Mouse (Mus musculus) embryonic facial prominence, embryonic 14.5 days (tissue): Measurements from ENCODE around the gene 2510039O18Rik. TPM values are rescaled to one million over a fixed set of nuclear protein-coding genes. Genes with fewer than 3 reads are reported as not detected.

Experiments
- ATAC-seq: fragments of 200-750 bp; cut with Nextera tagmentation; 2 replicates; pipeline ENCODE4 v1.8.0; 2017; ENCODE audit warnings: low read depth, moderate number of reproducible peaks, moderate TSS enrichment
- DNase-seq: peaks from one replicate; pipeline ENCODE4 v3.0.0-alpha.2; 2015; ENCODE audit warnings: low spot score
- H3K27ac ChIP-seq: fragments of 300-500 bp; sonication (generic); replicated peaks from 2 replicates; pipeline ENCODE4 v1.5.1; 2014; ENCODE audit warnings: low read depth, mild to moderate bottlenecking, low read length, moderate library complexity
- H3K27me3 ChIP-seq: fragments of 300-500 bp; sonication (generic); replicated peaks from 2 replicates; pipeline ENCODE4 v1.6.1; 2014; ENCODE audit warnings: low read length; ENCODE audit not compliant: control insufficient read depth, insufficient read depth
- H3K36me3 ChIP-seq: fragments of 300-500 bp; sonication (generic); 2 replicates; pipeline ENCODE4 v1.6.1; 2014; ENCODE audit warnings: low read length, mixed read lengths; ENCODE audit not compliant: control insufficient read depth, insufficient read depth
- H3K4me1 ChIP-seq: fragments of 300-500 bp; sonication (generic); 2 replicates; pipeline ENCODE4 v1.6.1; 2014; ENCODE audit warnings: antibody characterized with exemption, low read length; ENCODE audit not compliant: control insufficient read depth, insufficient read depth
- H3K4me2 ChIP-seq: fragments of 300-500 bp; sonication (generic); 2 replicates; pipeline ENCODE4 v1.6.1; 2014; ENCODE audit warnings: low read depth, mild to moderate bottlenecking, low read length, moderate library complexity, mixed read lengths
- H3K4me3 ChIP-seq: fragments of 300-500 bp; sonication (generic); 2 replicates; pipeline ENCODE4 v1.5.1; 2014; ENCODE audit warnings: low read depth, mild to moderate bottlenecking, low read length
- H3K9ac ChIP-seq: fragments of 300-500 bp; sonication (generic); 2 replicates; pipeline ENCODE4 v1.6.1; 2014; ENCODE audit warnings: low read depth, mild to moderate bottlenecking, low read length, moderate library complexity, mixed read lengths
- H3K9me3 ChIP-seq: fragments of 300-500 bp; sonication (generic); 2 replicates; pipeline ENCODE4 v1.6.1; 2016; ENCODE audit warnings: low read length; ENCODE audit not compliant: control insufficient read depth
- WGBS: fragments of 180-500 bp; shearing (Covaris S2); extraction: QIAGEN DNeasy Blood & Tissue Kit; methylation state at CpG from one replicate; pipeline ENCODE4 v1.1.7; 2014; 5-methylcytosine and 5-hydroxymethylcytosine counted together
- polyA plus RNA-seq: library from polyadenylated mRNA; unstranded; fragments of >200 nt; fragmentation: Nextera tagmentation; extraction: Ambion mirVana; gene quantifications from 2 replicates; pipeline ENCODE4 v1.2.1, GENCODE M21; 2014

The 2510039O18Rik gene
- polyA plus RNA-seq, 1 experiment from 2014 or later: 23.0 TPM

- no peak overlapping the region for H3K4me3 ChIP-seq
- H3K9ac ChIP-seq: no peak overlapping the region
- no peaks in the 10 kb centered on the region for H3K27me3 ChIP-seq
- H3K36me3 ChIP-seq: peaks cover 56% of the 10 kb centered on the region
- no peaks in the 10 kb centered on the region for H3K9me3 ChIP-seq
- ATAC-seq (no peak), DNase-seq (no peak)
- H3K27ac ChIP-seq: no peak overlapping the region
- WGBS: 93% methylated on average over 14 of the region's 14 CpGs
- H3K4me2 ChIP-seq: no peak overlapping the region
- peaks cover 20% of the 10 kb centered on the region; the same call in 1 of the 2 replicates for H3K4me1 ChIP-seq
Measured at GRCm38 (mm10) chr4:147930946-147931345, 9.7 kb upstream of the 2510039O18Rik start.

GRCm38 (mm10) chr4:147934134-147934533 is 6.6 kb upstream of the 2510039O18Rik start:
- no peak for DNase-seq
- no peaks in the 10 kb centered on the region for H3K27me3 ChIP-seq
- H3K9ac ChIP-seq: no peak overlapping the region
- H3K4me2 ChIP-seq: no peak overlapping the region
- WGBS: 37% methylated on average over 3 of the region's 3 CpGs
- H3K4me3 ChIP-seq: no peak overlapping the region
- H3K27ac ChIP-seq: 0 out of 2 replicates have a peak overlapping the region, but pooled peaks have one; percentile 6
- no peaks in the 10 kb centered on the region for H3K9me3 ChIP-seq
- peaks cover 25% of the 10 kb centered on the region for H3K36me3 ChIP-seq
- no peak for ATAC-seq
- H3K4me1 ChIP-seq: peaks cover 43% of the 10 kb centered on the region; the same call in 1 of the 2 replicates

- Histone ChIP-seq H3K4me2 (no peak overlapping the region), H3K27me3 (no peaks in the 10 kb centered on the region), H3K4me1 (peaks cover 48% of the 10 kb centered on the region), H3K4me3 (no peak overlapping the region), H3K36me3 (peaks cover 21% of the 10 kb centered on the region), H3K27ac (0 out of 2 replicates have a peak overlapping the region, but pooled peaks have one; percentile 6), H3K9ac (no peak overlapping the region), H3K9me3 (no peaks in the 10 kb centered on the region)
- DNase-seq (no peak), ATAC-seq (no peak)
- WGBS: 66% methylated on average over 4 of the region's 4 CpGs
Measured at GRCm38 (mm10) chr4:147934611-147935010, 6.1 kb upstream of the 2510039O18Rik start.

- Histone ChIP-seq H3K36me3 (peaks cover 8% of the 10 kb centered on the region), H3K9me3 (no peaks in the 10 kb centered on the region), H3K4me3 (peak overlapping the region; percentile 82), H3K27me3 (no peaks in the 10 kb centered on the region), H3K4me1 (peaks cover 56% of the 10 kb centered on the region), H3K9ac (peak overlapping the region; percentile 86), H3K4me2 (peak overlapping the region; percentile 75), H3K27ac (peak overlapping the region; percentile 83; the same call in 1 of the 2 replicates)
- DNase-seq: peak; percentile 26
- 23% methylated on average over 9 of the region's 9 CpGs for WGBS
- ATAC-seq: no peak
Measured at GRCm38 (mm10) chr4:147935904-147936303, 4.8 kb upstream of the 2510039O18Rik start.

GRCm38 (mm10) chr4:147936331-147936954 is 4.3 kb upstream of the 2510039O18Rik start, which contains the start of gene Plod1:
Gene Plod1, minus strand, starts transcription at chr4:147936767.
- H3K9me3 ChIP-seq: no peaks in the 10 kb centered on the region
- no peaks in the 10 kb centered on the region for H3K27me3 ChIP-seq
- H3K36me3 ChIP-seq: peaks cover 4% of the 10 kb centered on the region
- DNase-seq (peak; percentile 88), ATAC-seq (peak; percentile 70)
- peak within 1 kb of the TSS; percentile 75 for H3K4me2 ChIP-seq
- peak within 1 kb of the TSS; percentile 91 for H3K27ac ChIP-seq
- WGBS: 0% methylated on average over 24 of the region's 51 CpGs
- H3K4me1 ChIP-seq: peaks cover 56% of the 10 kb centered on the region
- H3K4me3 ChIP-seq: peak within 1 kb of the TSS; percentile 82
- peak within 1 kb of the TSS; percentile 86 for H3K9ac ChIP-seq

- H3K4me2 ChIP-seq: peak overlapping the region; percentile 75
- H3K9me3 ChIP-seq: no peaks in the 10 kb centered on the region
- H3K27me3 ChIP-seq: no peaks in the 10 kb centered on the region
- H3K27ac ChIP-seq: peak overlapping the region; percentile 83; the same call in 1 of the 2 replicates
- peak overlapping the region; percentile 82 for H3K4me3 ChIP-seq
- H3K36me3 ChIP-seq: no peaks in the 10 kb centered on the region
- no peak for DNase-seq
- peak overlapping the region; percentile 86 for H3K9ac ChIP-seq
- WGBS: 41% methylated on average over 3 of the region's 3 CpGs
- no peak for ATAC-seq
- H3K4me1 ChIP-seq: peaks cover 61% of the 10 kb centered on the region
Measured at GRCm38 (mm10) chr4:147937021-147937420, 3.7 kb upstream of the 2510039O18Rik start.

GRCm38 (mm10) chr4:147937486-147937885 is 3.2 kb upstream of the 2510039O18Rik start:
- H3K4me2 ChIP-seq: 0 out of 2 replicates have a peak overlapping the region, but pooled peaks have one; percentile 75
- no peaks in the 10 kb centered on the region for H3K27me3 ChIP-seq
- DNase-seq: no peak
- H3K36me3 ChIP-seq: no peaks in the 10 kb centered on the region
- ATAC-seq: no peak
- 53% methylated on average over 5 of the region's 5 CpGs for WGBS
- H3K4me1 ChIP-seq: peaks cover 66% of the 10 kb centered on the region
- H3K4me3 ChIP-seq: no peak overlapping the region
- H3K27ac ChIP-seq: peak overlapping the region; percentile 91; the same call in 1 of the 2 replicates
- no peaks in the 10 kb centered on the region for H3K9me3 ChIP-seq
- H3K9ac ChIP-seq: no peak overlapping the region

GRCm38 (mm10) chr4:147938148-147939096 is 2.3 kb upstream of the 2510039O18Rik start:
- peaks cover 73% of the 10 kb centered on the region for H3K4me1 ChIP-seq
- ATAC-seq (no peak), DNase-seq (peak; percentile 87)
- H3K4me2 ChIP-seq: peak overlapping the region; percentile 3; the same call in 1 of the 2 replicates
- H3K36me3 ChIP-seq: peaks cover 6% of the 10 kb centered on the region; the same call in 1 of the 2 replicates
- WGBS: 35% methylated on average over 14 of the region's 14 CpGs
- no peaks in the 10 kb centered on the region for H3K27me3 ChIP-seq
- H3K27ac ChIP-seq: peak overlapping the region; percentile 91
- H3K9ac ChIP-seq: no peak overlapping the region
- H3K9me3 ChIP-seq: no peaks in the 10 kb centered on the region
- H3K4me3 ChIP-seq: no peak overlapping the region
